Comparison of ENCODE assay signal across 25 mouse cellular contexts in the genomic region with DNA sequence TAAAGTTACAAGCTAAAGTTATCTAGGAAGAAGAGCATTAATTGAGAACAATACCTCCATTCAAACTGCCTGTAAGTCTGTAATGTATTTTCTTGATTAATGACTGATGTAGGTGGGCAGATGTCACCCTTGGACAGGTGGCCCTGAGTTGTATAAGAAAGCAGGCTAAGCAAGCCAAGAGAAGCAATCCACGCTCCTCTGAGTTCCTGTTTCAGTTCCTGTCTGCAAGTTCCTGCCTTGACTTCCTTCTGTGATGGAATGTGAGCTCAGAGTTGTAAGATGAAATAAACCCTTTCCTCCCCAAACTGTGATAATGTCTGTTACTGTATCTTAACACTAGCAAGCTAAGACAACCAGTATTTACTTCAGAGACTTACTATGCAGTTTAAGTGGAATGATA. TPM values are rescaled to one million over a fixed set of nuclear protein-coding genes. Genes with fewer than 3 reads are reported as not detected.
A peak's percentile ranks its signal among the peaks of the same experiment; 100 is the strongest.
DNase-seq lines count a peak whose midpoint lies in the region; ATAC-seq lines count a peak whose summit lies in the region.
"Had no signal": no experiment of that assay in that cellular context is flagged by ENCODE, and none has a peak within 500 bp of the region (broad histone marks: within the 10 kb centered on the region; RNA-seq: fewer than 3 reads in every experiment).

No protein-coding gene starts in this region.

- peaks cover 2% of the 10 kb centered on the region for H3K36me3 ChIP-seq in splenic B cell, adult 2 months (ENCODE audit: control insufficient read depth, insufficient read depth, low read length, poor library complexity, severe bottlenecking)

- peak; percentile 64 for ATAC-seq in megakaryocyte progenitor cell, adult 5-6 weeks (replicated peaks; ENCODE audit: poor library complexity)
- ATAC-seq: CD4-positive, CD25-positive, alpha-beta regulatory T cell, adult 4 months; forebrain, embryonic 14.5 days; forebrain, postnatal 0 days; hindbrain, embryonic 16.5 days; intestine, embryonic 15.5 days; Patski had no signal

- peak; percentile 44 to 51 for DNase-seq in spleen, postnatal 36 days (ENCODE audit: low spot score in 2 of 2)
- no peak for DNase-seq in spleen, postnatal 10 days (ENCODE audit: low spot score in 2 of 2)
- peak; percentile 11 for DNase-seq in fat pad, adult 2 months (ENCODE audit: extremely low read depth, low read depth, low spot score)
- peak; percentile 79 for DNase-seq in splenic B cell, adult 2 months (ENCODE audit: low read depth, low spot score)
- DNase-seq in urinary bladder, adult 2 months (ENCODE audit: low spot score): no peak
- DNase-seq in thymus, postnatal 4 days: no peak
- no peak for DNase-seq in urinary bladder, postnatal 14 days (ENCODE audit: low spot score)
- DNase-seq: adrenal gland, postnatal 14 days; cerebellum, adult 11 months; cerebellum, adult 2 months; cerebellum, adult 9-11 months; cerebellum, postnatal 36 days; embryo, embryonic 11 days; forebrain, postnatal 0 days; gastrocnemius, adult 2 months; gastrocnemius, postnatal 14 days; heart, adult 18-20 months had no signal

- H3K27me3 ChIP-seq in splenic B cell, adult 2 months (ENCODE audit: control insufficient read depth, insufficient read depth, low read length, poor library complexity, severe bottlenecking): no peaks in the 10 kb centered on the region
- H3K27me3 ChIP-seq: embryonic facial prominence, embryonic 13.5 days; hindbrain, embryonic 13.5 days; intestine, embryonic 15.5 days; Patski had no signal

RNA-seq across cellular contexts. Expression of a gene that starts 11.4 kb away (rescaled TPM):
- total RNA-seq in megakaryocyte progenitor cell, adult 5-6 weeks (2015): 151 and 181 TPM in 2 replicates
- 128 and 136 TPM in 2 replicates for total RNA-seq in megakaryocyte progenitor cell, adult 5-6 weeks (2017)
- 91.4 and 106 TPM in 2 replicates for polyA plus RNA-seq in urinary bladder, adult 2 months (2012; rRNA removed)

Comparison
In these comparisons a context has a peak if more than half of its experiments do, and no peak if none do; other contexts are left out.
1. DNase-seq: peak in spleen, postnatal 36 days (2 of 2), fat pad, adult 2 months (single experiment) and splenic B cell, adult 2 months (single experiment); none in spleen, postnatal 10 days (0 of 2), urinary bladder, adult 2 months (single experiment), thymus, postnatal 4 days (single experiment) and urinary bladder, postnatal 14 days (single experiment).